Mouse (Mus musculus): ENCODE results near the gene Cyp27b1.

The Cyp27b1 gene

DNA sequence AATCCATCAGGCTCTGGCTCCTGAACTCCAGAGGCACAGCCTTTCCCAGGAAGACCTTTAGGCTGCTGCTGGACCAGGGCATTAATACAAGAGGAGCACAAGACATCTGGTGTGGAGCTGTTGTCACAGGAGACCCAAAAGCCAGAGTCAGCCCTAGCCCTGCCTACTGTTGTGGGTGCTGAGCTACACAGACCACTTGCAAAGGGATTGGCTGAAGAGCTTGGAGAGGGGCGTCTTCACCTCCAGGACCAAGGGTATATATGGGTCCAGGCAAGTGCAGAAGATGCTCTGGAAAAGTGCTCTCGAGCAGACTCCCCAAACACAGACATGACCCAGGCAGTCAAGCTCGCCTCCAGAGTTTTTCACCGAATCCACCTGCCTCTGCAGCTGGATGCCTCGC lies at the start of gene Cyp27b1:
TSS of gene Cyp27b1 (plus strand) at position 297 of the 400 bp plus-strand sequence.
- no peak for DNase-seq (ENCODE audit: low spot score in 2 of 2)

DNA sequence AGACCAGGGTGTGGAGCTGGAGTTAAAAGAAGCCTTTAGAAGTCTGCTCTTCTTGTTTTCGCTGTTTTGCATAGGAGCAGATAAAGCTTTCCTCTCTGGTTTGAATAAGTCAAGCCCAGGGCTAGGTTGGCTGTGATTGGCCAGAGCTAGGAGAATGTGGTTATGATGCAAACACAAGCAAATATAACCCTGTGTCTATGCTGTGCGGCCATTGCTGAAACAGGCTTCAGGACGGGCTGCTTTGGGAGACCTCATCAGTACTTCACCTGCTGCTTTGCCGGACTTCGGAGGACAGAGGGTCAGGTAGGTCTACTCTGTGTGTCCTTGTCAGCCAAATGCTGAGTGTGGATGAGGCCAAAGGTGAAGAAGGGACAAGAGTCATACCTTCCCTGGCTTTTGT lies 47.5 kb upstream of the Cyp27b1 start, which contains the start of gene Avil:
TSS of gene Avil (plus strand) at position 181 of the 400 bp plus-strand sequence.
- no peak for DNase-seq (ENCODE audit: low spot score in 2 of 2)

DNA sequence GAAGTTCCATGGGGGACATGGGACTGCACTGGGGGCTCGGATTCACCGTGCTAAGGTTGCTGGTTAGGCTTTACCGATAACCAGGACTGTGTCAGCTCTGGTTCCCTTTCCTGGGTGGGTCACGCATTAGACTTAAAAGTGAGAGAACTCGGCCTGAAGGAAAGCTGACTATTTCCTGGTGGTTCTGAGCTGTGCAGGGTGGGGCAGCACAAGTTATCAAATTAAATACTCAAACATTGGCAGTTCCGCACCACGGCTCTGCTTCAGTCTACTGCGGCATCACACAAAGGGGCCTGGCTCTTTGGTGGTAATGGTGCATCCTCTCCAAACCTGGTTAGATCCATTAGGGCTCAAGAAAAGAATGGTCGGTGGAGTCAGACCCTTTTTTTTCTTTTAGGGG lies 46.8 kb upstream of the Cyp27b1 start:
- no peak for DNase-seq (ENCODE audit: low spot score in 2 of 2)

DNA sequence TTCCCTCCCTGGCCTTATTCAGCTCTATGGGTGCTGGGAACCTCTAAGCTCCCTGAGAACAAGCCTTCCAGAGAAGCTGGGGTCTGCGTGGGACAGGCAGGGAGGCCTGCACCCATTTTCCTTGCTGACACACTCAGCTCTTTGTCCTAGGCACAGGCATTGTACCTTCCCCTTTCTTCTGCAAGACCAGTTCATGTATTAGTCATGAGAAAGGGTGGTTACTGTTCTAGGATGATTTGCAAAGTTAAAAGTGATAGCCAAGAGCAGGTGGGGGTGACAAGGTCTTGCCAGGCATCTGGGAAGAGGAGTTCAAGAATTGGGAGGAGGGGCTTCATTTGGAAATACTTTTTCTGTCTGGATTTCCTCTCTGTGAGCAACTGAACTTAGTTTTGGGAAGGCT lies 46.0 kb upstream of the Cyp27b1 start:
- no peak for DNase-seq (ENCODE audit: low spot score in 2 of 2)

DNA sequence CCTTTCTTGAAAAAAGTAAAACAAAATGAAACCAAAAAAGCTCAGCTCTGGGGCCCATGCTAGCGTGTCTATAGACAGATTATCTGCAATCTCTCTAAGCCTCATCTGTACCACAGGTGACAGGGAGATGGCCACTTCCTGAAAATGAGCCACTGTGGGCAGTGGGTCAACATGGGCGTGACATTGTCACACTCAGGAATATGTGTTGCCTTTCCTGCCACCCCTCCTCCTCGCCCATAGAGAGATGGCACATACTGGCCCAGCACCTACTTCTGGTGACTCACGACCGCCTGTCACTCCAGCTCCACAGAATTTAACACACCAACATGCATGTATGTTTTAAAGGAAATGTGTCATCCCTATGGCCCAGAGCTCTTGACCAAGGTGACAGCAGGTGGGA lies 45.3 kb upstream of the Cyp27b1 start:
- DNase-seq (ENCODE audit: low spot score in 2 of 2): no peak

DNA sequence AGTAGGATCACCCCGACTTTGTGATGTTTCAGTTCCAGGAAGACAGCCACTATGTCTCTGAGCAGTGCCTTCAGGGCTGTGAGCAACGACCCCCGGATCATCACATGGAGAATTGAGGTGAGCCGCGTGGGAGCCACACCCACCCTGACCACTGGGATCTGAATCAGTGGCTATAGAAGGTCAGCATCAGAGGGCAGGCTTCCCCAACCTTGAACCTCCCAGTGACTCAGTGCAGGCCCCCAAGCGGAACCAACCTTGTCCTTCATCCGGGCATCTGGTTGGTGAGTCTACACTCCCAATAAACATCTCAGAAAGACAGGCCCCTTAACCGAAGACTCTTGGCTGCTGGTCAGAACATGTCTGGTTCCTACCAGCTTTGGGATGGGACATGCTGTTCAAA lies 44.7 kb upstream of the Cyp27b1 start:
- no peak for DNase-seq (ENCODE audit: low spot score in 2 of 2)

DNA sequence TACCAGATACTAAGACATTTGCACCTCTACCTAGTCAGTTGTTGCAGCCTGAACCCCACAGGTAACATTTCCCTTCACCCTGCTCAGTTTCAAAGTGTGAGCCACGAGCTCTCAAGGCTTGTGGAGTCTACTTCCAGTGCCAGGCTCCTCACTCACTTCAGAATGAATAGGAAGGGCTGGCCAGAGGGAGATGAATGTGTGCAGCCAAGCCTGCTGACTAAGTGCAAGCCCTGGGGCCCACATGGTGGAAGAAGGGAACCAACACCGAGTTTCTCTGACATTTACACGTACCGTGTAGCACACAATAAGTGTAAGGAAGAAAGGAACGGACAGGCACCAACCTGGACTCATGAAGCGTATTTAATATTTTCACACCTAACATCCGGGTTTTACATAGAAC lies 44.2 kb upstream of the Cyp27b1 start:
- no peak for DNase-seq (ENCODE audit: low spot score in 2 of 2)

DNA sequence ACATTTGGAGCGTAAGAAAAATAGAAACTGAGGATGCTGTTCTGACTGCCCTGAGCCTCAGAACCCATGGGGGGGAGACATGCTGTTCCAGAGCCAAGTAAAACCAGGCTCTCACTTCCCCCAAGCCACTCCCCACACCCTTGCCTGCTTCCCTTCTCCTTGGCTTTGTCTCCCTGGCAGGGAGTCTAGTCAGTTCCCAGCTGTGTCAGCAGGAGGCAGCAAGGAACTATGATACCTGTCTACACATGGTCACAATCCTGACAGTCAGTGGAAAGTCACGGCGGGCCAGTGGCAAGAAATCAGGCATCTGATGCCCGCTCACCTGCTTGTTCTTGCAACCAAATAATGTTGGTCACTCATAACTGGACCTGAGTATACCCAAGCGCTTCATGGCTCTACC lies 31.6 kb upstream of the Cyp27b1 start:
- no peak for DNase-seq (ENCODE audit: low spot score in 2 of 2)

DNA sequence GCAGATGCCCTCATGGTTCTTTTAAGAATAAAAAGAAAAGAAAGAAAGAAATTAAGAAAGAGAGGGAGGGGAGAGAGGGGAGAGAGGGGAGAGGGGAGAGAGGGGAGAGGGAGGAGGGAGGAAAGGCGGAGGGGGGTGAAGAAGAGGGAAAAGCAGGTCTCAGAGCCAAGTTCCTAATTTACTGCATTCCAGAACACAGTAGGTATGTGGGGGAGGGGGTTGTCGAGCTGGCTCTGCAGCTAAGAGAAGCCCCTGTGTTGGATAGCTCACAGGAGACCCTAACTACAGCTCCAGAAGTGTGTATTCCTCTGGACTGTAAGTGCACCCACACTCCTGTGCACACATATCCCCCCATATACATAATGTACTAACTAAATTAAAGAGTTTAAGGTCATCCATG lies 31.0 kb upstream of the Cyp27b1 start:
- DNase-seq (ENCODE audit: low spot score in 2 of 2): no peak

DNA sequence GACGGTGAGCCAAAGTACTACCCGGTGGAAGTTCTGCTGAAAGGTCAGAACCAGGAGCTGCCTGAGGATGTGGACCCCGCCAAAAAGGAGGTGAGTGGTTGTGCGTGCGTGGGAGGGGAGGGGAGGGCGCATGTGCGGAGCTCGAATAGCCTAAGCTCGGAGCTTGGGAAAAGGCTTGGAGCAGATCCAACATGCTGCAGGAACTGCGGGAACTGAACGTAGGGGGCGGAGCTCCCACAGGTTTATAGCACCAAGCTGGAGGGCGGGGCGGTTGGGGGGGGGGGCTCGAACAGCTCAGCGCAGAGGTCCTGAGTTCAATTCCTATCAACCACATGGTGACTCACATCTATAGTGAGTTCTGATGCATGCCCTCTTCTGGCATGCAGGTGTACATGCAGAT lies 29.6 kb upstream of the Cyp27b1 start:
- no peak for DNase-seq (ENCODE audit: low spot score in 2 of 2)

DNA sequence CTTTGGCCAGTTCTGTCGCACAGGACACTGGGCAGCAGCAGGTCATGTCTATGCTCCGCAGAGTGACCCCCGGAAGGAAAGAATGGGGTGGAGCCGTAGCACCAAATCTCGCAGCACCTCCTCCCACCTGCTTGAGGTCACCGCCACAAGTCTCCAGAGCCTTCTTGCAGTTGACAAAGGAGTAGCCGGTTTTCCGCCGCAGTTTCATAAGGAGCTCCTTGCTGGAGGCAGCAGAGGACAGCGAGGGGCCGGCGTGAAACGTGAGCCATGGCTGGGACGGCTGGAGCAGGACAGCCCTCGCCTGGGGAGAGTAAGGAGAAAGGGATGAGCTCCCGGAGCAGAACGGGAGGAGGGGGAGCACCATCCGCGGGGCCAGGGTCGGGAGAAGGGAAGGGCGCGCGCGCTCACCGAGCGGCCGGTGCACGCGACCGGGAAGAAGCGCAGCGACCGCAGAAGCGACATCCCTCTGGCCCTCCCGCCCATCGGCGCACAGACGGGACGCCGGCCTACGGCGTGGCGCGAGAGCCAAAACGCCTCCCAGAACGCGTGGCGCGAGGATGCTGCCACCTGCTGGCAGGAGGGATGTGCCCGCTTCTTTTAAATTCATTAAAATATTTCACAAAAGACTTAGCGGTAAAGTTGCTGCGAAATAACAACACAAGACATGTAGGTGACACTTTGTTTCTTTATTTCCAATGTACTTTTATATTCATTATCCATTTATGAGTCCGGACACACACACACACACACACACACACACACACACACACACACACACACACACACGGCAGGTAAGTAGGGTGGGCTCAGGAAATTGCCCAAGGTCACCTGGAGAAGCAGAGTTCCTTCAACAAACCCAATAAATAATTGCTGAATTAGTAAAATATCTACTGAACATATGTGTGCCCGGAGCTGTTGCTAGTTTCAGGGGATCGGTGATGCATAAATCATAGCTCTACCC lies 17.4 kb upstream of the Cyp27b1 start, which contains the start of gene Tsfm:
TSS of gene Tsfm (minus strand) at position 505 of the 961 bp plus-strand sequence.
- peak; percentile 89 for DNase-seq (ENCODE audit: low spot score in 2 of 2)

DNA sequence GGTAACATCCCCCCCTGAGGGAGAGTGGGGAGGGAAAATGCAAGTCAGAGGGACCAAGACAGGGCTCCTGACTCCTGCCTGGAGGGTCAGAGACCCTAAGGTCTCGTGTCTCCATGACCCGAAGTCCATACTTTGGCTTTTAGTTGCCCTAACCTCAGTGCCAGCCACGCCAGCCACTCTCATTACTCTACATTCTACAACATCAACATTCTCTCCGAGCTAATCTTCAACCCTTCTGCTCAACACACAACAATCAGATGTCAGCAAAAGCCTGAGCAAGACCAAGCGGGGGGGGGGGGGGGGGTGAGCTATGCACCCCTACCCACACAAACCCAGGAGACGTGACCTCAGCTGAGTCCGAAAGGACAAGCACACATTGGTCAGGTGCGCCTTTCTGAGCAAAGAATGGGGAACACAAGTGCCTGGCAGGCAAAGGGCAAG lies 14.7 kb upstream of the Cyp27b1 start:
- DNase-seq (ENCODE audit: low spot score in 2 of 2): no peak

DNA sequence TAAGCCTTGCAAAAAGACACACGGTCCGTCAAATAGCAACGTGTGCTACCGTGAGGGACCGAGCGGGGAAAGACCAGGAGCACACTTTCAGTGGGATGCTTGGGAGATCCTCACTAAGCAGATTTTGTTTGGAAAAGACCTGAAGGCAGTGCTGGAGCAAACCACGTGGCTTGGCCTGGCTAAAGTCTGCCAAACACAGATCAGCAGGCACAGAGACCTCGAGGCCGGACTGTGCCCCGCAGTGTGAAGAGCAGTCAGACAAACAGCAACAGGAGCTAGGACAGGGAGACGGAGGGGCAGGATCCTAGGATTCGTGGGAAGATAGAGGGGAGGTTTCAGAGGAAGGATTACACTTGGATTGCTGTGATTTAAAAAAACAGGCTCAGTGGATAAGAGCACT lies 11.8 kb upstream of the Cyp27b1 start:
- DNase-seq (ENCODE audit: low spot score in 2 of 2): no peak

DNA sequence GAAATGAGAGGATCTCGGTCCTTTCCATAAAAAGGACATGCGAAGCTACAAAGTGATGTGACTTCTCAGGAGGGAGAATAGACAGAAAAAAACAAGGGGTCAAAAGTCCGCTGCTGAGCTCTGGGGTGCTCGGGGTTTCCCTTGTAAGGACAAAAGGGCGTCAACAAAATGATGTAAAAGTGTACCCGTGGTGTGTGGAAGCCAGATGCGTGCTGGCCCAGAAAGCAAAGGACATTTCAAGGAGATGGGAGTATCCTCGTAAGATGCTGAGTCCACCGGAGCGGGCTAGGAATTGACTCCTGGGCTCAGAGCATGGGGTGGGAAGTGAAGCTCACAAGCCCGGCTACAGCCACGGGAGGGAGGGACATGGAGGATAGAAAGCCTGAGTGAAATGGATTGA lies 10.4 kb upstream of the Cyp27b1 start:
- DNase-seq (ENCODE audit: low spot score in 2 of 2): no peak

DNA sequence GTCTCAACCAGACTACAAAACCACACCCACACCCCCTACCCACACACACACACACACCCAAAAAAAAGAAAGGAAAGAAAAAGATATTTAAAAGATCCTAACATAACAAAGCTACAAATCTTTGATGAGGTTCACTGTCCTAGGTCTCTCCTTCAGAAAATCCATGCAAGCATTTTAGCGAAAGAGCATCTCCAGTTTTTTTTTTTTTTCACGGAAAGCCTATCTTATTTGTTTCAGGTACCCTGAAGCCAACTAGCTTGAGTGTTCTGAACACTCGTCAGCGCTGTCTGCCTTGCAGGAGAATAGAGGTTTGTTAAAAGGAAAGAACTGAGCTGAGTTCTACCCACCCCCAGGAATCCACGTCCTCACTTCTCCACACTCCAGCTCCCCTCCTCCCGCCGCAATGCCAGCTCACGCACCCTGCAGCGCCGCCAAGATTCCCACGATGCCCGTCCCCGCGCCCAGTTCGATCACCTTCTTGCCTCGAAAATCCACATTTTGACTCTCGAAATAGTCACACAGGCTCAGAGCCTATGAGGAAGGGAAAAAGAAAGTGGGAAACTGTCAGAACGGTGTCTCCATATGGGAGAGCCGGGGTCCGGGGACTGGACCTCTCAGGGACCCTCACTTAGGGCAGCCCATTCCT lies 7.4 kb upstream of the Cyp27b1 start:
- DNase-seq (ENCODE audit: low spot score in 2 of 2): peak in 1 of 2 experiments; percentile 42

DNA sequence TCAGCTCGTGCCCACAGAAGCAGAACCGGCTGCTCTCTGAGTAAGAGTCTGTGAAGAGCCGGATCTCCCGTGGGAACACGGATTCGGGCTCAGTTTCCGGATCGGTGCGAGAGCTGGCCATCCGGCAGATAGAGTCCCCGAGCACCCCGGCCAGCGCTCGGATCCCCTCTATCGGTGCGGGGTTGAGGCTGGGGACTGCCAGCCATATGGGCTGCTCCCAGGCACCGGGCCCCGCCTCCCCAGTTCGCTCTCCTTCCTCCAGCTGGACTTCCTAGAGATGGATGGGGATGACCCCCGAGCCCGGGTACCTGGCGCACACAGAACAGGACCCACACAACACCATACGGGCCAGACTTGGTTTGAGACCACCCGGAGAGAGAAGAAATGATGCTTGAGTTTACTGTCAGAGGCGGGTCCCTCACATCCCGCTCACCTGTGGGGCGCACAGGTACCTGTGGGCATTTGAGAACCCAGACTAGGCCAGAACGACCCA lies 6.7 kb upstream of the Cyp27b1 start, which contains the start of the genes Mettl1 and Eef1akmt3:
TSS of gene Mettl1 (plus strand) at position 141 of the 493 bp plus-strand sequence.
TSS of gene Eef1akmt3 (minus strand) at position 240 of the 493 bp plus-strand sequence.
- no peak for DNase-seq (ENCODE audit: low spot score in 2 of 2)

DNA sequence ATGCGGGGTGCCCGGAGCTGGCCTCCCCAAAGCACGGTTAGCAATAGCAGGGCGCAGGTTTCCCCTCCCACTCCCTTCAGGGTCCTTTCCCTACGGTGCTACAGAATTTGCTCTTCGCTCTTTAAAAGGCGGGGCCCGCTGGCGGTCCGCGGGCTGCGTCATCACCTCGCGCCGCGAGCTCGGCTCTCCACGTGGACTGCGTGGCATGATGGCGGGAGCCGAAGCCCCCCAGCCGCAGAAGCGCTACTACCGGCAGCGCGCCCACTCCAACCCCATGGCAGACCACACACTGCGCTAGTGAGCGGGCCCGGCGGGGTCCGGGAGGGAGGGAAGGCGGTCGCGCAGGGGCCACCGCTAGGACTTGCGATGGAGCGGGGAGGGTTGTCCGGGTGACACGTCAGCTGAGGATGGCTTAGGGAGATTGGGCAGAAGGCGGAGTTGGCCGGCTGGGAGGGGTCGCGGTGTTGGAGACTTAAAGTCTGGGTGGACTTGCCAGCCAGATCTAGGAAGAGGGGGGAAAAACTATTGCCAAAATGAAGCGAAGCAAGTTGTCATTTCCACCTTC lies 6.2 kb upstream of the Cyp27b1 start:
- peak; percentile 85 to 86 for DNase-seq (ENCODE audit: low spot score in 2 of 2)

DNA sequence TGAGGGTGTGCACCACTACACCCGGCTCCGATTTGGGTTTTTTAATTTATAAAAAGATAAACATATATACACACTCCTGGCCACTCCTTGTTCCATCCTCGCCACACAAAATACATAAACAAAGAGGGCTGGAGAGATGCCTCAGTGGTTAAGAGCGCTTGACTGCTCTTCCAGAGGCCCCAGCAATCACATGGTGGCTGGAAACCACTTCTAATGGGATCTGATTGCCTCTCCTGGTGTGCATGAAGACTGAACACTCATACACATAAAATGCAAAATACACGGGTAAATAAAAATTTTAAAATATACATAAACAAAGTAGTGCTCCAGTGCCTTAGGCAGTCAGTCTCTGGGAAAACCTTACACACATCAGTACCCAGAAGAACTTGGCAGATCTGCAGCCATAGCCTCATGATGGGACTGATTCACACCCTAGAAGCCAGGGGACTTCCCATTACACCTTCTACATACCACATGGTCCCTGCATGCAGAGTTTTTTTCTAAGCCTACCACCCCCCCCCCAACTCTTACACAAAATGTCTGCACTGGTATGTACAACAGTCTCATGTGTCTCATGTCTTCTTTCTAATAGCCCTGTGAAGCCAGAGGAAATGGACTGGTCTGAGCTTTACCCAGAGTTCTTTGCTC lies 5.5 kb upstream of the Cyp27b1 start:
- DNase-seq (ENCODE audit: low spot score in 2 of 2): no peak

DNA sequence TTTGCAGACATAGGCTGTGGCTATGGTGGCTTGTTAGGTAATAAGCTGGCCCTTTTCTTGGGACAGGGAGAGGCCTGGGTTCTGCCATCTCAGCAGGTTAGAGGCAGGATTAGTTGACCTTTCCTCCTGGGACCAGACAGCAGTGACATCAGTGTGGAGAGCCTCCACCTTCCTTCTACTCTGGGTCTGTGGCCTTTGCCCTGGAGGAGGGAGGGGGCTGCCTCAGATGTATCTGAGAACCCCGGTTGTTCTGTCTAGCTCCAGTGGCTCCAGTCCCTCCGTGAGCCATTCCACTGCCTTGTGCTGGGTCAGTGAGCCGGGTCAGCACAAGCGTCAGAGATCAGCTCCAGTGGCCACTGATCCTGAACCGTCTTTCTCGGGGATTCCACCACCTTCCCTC lies 4.9 kb upstream of the Cyp27b1 start:
- DNase-seq (ENCODE audit: low spot score in 2 of 2): no peak

DNA sequence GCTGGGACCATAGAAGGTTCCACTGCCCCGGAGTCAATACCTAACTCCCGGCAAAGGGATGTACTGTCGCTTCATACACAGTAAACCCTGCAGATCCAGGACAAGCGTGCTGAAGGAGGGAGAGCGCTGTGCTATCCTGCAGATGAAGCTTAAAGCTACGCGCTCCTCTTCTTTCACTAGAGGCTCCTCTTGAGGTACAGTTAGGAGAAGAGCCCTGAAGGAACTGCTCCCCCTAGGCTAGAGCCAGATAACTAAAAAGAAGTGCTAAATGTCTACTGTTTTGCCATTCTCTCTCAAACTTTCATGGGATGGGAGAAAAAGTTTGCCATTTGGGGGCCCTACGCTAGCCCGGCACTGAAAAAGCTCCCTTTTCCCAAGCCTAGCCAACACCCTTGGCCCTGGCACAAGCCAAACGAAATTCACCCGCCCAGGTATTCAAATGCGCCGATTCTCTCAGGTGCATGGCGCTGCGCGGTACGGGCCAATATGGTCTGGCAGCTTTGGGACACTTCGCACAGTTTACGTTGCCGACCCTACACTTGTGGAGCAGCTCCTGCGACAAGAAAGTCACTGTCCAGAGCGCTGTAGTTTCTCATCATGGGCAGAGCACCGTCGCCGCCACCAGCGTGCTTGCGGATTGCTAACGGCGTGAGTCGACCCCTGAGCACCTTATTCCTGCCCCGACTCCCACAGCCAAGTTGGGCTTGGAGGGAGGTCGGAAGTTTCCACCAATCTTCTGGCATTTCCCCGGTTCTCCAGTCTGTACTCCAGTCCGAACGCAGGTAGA lies 751 bp downstream of the Cyp27b1 start:
- DNase-seq (ENCODE audit: low spot score in 2 of 2): no peak
